Mouse (Mus musculus): ENCODE data around the gene Kctd21. TPM values are rescaled to one million over a fixed set of nuclear protein-coding genes. Genes with fewer than 3 reads are reported as not detected.

The Kctd21 gene
- total and polyA plus RNA-seq, 3 experiments = 5.6 to 11.4 (median 7.3) TPM

GRCm38 (mm10) chr7:97386806-97387370, 54.8 kb downstream of the Kctd21 start:
- DNase-seq = no peak

GRCm38 (mm10) chr7:97387561-97388147, 55.5 kb downstream of the Kctd21 start:
- DNase-seq = no peak

GRCm38 (mm10) chr7:97388541-97388940, 56.4 kb downstream of the Kctd21 start:
- no peak for DNase-seq

DNA sequence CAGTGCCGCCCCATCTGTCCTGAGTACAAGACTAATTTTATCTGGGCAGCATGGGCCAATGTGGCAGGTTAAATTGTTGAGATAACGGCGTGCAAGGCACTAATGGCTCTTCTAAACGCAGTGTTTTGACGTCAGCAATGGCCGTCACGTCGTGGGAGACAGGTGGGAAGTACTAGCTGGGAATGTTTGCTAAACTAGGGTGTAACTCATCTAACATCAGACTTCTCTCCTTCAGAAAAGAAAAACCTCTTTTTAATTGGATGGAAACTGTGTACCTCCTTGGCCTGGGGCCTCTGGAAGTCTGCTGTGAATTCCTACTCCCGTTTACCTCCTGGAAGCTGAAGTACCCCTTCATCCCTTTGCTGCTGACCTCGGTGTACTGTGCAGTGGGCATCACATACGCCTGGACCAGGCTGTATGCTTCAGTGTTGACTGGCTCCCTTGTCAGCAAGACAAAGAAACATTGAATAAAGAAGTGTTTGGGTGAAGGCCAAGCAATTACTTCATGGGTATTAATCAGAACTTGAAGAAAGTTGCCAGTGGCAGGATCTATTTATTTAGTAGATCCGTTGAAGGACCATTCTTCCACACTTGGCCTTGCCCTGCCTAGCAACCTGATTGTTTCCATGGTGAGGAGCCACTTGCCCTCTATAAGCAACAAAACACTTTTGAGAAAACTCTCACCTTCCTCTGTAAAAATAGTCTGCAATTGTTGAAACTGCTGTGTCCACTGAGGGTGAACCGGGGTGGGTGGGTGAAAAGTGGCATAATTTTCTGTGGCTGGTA, 59.4 kb downstream of the Kctd21 start:
- no peak for DNase-seq

DNA sequence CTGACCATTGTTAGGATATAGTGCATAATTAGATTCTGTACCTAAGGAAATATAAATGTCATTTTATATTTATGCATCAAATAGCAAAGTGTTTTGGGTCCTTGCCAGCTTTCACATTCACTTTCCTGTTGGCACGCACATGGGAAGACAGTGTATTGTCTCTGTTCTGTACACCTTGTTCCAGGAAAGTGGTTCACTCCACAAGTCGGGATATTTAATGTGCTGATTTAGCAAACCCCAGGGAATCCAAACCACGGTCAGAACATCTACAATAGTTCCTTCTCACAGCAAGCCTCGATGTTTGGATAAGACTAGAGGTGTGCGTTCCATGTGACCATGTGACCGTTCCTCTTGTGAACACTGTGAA, 59.9 kb downstream of the Kctd21 start:
- no peak for DNase-seq

GRCm38 (mm10) chr7:97394375-97394774, 62.2 kb downstream of the Kctd21 start:
- no peak for DNase-seq

GRCm38 (mm10) chr7:97398943-97399342, 66.8 kb downstream of the Kctd21 start:
- DNase-seq = no peak

Other genes with a start within 250 kb of the Kctd21 start
- 1 to 10 TPM; 7.0 to 8.5 TPM for gene Usp35, start 307 bp upstream of the Kctd21 start, total RNA-seq (2021)
- 8.4 and 11.1 TPM in 2 replicates for gene Usp35, start 307 bp upstream of the Kctd21 start, polyA plus RNA-seq (2012; rRNA removed)
- gene Alg8, start 39.3 kb downstream of the Kctd21 start, total RNA-seq (2021) = 10 to 100 TPM; 15.2 to 16.6 TPM
- 6.0 and 7.3 TPM in 2 replicates for gene Alg8, start 39.3 kb downstream of the Kctd21 start, polyA plus RNA-seq (2012; rRNA removed)
- 100 to 1,000 TPM; 263 to 364 TPM for gene Ndufc2, start 67.7 kb downstream of the Kctd21 start, total RNA-seq (2021)
- 264 and 287 TPM in 2 replicates for gene Ndufc2, start 67.7 kb downstream of the Kctd21 start, polyA plus RNA-seq (2012; rRNA removed)
- gene Thrsp, start 85.4 kb downstream of the Kctd21 start, total RNA-seq (2021) = 1,000 to 10,000 TPM in 1 of 2 experiments, 100 to 1,000 TPM in 1; 552 to 1,139 TPM
- gene Thrsp, start 85.4 kb downstream of the Kctd21 start, polyA plus RNA-seq (2012; rRNA removed) = 258 and 373 TPM in 2 replicates
- 1 to 10 TPM; 1.2 to 4.2 TPM for gene Kctd14, start 119.0 kb downstream of the Kctd21 start, total RNA-seq (2021)
- gene Kctd14, start 119.0 kb downstream of the Kctd21 start, polyA plus RNA-seq (2012; rRNA removed) = 0.76 and 1.2 TPM in 2 replicates
- gene Ints4, start 148.6 kb downstream of the Kctd21 start, total RNA-seq (2021) = 10 to 100 TPM; 58.8 to 60.3 TPM
- gene Ints4, start 148.6 kb downstream of the Kctd21 start, polyA plus RNA-seq (2012; rRNA removed) = 57.5 and 70.5 TPM in 2 replicates
- gene Aamdc, start 247.2 kb downstream of the Kctd21 start, total RNA-seq (2021) = 10 to 100 TPM; 31.7 to 49.1 TPM
- gene Aamdc, start 247.2 kb downstream of the Kctd21 start, polyA plus RNA-seq (2012; rRNA removed) = 8.5 and 11.6 TPM in 2 replicates
- gene Rsf1, start 247.6 kb downstream of the Kctd21 start, total RNA-seq (2021) = 10 to 100 TPM; 24.3 to 25.9 TPM
- gene Rsf1, start 247.6 kb downstream of the Kctd21 start, polyA plus RNA-seq (2012; rRNA removed) = 0.74 and 1.2 TPM in 2 replicates